Mouse (Mus musculus) cerebellum, postnatal 4 days (tissue): Measurements from ENCODE around the gene Mrc2.

Source experiments
- DNase-seq, 2 experiments: peaks; one replicate each; pipeline ENCODE4 v3.0.0; 2022; ENCODE audit warnings: low spot score in 2 of 2, mixed read lengths in 1 of 2

The Mrc2 gene

DNA sequence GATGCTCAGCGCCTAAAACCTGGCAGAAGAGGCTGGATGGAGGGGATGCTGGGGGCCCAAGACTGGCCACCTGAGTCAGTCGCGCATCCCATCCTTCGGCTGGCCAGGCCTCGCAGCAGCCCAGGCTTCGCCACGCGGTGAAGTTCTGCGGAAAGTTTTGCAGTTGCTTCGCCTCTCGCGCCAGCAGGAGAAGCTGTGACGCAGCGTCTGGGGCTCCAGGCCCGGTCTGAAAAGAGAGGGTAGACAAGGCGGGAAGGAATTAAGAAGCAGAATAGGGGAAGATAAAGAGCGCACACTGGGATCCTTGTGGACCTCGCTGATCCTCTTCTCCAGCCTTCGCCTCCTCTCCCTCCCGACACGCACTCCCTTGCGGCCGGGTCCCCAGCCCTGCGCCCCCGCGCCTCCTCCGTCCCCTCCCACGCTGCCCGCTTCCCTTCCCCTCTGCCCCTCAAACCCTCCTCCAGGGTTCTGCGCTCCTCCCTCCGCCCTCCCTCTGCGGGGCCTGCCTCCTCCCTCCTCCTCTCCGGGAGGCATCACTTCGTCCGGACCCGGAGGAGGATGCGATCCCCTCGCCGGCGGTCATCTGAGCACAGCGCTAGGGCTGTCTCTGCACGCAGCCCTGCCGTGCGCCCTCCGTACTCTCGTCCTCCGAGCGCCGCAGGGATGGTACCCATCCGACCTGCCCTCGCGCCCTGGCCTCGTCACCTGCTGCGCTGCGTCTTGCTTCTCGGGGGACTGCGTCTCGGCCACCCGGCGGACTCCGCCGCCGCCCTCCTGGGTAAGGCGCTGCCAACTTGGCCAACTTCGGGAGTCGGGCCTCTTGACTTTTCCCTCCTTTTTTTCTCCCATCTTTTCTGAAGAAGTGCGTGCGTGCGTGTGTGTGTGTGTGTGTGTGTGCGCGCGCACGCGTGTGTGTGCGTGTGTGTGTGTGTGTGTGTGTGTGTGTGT is at the start of gene Mrc2:
Gene Mrc2 (plus strand): TSS at position 520 of the 948 bp plus-strand sequence.
- peak in 1 of 2 experiments; percentile 23 for DNase-seq

DNA sequence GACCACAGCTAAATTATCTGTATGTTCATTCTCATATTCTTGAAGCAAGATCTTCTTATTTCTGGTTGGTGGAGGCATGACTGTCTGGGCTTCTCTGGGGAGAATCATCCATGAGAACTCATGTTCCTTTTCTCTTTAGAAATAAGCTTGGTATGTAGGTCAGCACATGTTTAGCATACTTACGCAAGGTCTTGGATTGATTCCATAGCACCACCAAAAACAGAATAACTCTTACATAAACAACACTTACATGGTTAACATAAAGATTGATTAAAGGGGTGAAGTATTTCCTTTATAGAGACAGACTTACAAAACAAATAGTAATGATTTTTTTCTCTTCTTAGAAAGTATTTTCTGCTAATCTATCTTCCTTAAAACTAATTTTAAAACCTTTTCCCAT is 46.1 kb upstream of the Mrc2 start:
- DNase-seq: no peak

DNA sequence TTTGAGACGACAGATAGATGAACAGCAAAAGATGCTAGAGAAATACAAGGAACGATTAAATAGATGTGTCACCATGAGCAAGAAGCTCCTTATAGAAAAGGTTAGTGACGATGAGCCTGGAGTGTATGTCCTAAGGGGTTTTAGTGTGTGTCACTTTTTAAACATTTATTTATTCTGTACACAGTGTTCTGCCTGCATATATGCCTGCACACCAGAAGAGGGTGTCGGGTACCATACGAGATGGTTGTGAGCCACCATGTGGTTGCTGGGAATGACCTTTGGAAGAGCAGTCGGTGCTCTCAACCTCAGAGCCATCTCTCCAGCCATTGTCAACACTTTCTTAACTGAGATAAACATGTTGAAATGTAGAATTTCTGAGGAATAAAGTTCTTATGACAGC is 45.7 kb upstream of the Mrc2 start:
- DNase-seq: no peak

DNA sequence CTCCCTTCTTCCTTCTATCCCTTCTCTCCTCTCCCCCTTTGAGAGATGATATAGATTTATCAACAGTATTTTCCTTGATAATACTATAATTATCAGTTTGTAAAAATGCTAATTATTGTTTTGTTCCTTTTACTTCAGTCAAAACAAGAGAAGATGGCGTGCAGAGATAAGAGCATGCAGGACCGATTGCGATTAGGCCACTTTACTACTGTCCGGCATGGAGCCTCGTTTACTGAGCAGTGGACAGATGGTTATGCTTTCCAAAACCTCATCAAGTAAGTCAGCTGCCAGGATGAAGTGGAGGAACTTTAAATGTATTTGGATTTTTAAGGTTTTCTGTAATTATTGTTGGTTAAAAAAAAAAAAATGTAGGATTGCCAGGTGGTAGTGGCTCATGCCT is 45.1 kb upstream of the Mrc2 start:
- no peak for DNase-seq

DNA sequence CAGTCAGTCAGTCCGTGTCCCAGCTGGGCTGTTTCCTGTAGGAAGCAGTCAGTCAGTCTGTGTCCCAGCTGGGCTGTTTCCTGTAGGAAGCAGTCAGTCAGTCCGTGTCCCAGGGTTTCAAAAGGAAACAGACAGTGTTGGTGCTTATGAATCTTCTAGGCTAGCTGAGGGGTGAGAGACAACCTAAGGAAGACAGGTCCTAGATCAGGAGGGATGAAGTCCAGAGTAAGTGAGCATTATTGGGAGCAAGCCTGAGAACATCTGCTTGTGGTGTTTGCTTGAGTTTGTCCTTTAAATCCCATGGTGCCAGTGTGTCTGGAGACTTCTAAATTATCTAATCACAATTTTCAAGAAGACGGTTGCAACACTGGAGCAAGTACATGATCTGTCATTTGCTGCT is 32.7 kb upstream of the Mrc2 start:
- no peak for DNase-seq

DNA sequence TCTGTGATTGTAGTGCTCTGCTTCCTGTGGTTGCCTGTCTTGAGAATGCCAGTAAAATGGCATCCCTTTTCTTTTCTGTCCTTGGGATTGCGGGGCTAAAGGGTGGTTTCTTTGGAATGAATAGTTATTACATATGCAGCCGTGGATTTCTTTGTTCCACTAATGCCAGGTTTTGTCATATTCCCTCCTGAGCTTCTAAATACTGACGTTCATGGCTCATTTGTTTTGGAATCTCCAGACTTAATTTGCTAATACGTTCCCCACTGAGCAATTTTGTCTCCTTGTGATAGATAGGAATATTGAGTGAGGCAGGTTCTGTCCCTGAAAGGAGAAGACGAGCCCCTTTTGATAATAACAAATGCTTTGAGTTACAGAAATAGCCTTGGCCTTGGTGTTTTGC is 31.3 kb upstream of the Mrc2 start:
- no peak for DNase-seq

DNA sequence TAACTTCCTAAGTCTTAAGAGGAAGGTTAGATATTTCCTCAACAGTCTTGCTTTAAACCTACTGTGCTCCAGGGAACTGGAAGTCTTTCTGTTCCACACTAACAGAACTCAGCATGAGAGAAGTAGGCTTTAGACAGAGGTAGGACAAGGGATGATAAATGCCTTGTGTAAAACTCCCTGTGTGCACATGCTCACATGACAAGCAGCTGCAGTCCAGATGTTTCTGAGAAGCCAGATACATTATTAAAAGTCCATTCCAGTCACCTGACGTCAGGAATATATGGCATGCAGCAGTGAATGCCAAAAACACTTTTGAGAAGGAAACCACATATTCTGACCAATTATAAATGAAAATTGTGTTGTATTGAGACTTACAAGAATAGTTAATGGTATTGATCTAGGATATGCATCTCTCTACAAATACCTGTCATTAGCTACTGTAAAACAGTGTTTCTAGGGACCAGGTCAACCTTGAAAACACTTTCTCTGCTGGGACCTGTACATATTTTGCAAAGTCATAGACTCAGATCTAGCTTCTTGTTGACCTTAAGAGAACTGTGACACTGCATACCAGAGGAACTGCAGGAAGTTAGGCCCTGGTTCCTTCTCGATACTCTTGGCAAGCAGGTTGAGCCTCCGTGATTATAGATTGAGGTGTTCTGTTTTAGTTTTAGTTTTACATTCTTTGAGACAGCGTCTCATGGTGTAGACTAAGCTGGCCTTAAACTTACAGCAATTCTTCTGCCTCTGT is 30.7 kb upstream of the Mrc2 start:
- no peak for DNase-seq

DNA sequence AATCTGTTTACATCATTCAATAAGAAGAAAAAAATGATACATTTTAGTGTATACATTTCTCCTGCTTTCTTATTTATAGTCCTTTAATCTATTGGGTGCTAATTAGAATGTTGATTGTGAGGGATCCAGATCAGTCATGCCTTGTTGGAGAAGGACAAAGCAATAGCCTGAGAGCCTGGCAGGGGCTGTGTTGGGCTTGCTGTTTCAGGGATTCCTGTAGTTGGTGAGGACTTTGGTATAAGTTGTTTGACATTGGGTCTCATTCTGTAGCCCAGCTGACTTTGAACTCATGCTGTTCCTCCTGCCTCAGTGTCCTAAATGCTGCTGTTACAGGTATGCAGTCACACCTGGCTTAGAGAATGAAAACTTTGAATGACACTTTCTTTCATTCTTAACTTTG is 27.9 kb upstream of the Mrc2 start:
- no peak for DNase-seq

DNA sequence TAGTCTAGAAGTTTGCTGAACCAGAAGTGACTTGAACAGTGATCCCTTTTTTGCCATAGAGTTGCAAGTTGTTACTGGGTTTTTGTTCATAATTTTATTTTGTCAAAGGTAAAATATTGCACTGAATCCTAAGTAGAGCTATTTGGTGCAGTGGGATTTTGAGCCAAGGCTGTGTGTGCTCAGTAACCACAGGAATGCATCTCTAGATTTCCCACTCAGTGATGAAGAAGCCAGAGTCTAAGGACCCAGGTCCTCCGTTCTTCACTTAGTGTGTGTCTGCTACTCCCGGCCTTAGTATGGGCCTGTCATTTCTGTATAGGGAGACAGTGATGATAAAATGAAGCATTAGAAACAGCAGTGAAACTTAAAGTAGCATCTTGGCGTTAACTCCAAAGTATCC is 27.5 kb upstream of the Mrc2 start:
- no peak for DNase-seq

DNA sequence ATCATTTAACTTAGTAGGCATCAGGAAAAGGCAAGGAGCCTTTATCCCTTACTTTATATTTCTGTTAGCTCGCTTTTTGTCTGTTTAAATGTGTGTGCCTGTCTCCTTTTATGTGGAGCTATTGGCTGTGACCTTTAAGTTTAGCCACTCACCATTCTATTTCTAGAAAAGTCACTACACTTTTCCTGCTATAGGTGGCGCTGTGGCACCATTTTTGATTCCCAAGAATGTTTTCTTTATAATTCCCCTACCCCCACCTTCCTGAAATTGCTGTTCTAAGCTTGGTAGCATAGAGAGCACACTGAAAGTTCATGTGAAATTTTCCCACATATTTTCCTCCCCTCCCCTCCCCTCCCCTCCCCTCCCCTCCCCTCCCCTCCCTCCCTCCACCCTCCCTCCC is 22.3 kb upstream of the Mrc2 start:
- peak in 1 of 2 experiments; percentile 61 for DNase-seq

DNA sequence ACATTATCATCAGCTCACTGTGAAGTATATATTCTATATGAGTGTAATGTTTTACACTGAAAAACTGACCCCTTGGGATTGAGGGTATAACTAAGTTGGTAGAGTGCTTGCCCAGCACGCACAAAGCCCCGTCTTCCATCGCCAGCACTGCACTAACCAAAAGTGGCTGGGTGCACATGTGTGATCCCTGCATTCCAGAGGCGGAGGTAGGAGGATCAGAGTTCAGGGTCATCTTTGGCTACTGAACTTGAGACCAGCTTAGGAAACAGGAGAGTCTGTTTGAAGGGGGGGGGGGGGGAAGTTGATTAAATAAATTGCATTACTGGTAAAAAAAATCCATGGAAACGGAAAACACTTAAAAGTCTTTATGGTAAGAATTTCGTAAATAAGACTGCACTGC is 12.0 kb upstream of the Mrc2 start:
- no peak for DNase-seq

DNA sequence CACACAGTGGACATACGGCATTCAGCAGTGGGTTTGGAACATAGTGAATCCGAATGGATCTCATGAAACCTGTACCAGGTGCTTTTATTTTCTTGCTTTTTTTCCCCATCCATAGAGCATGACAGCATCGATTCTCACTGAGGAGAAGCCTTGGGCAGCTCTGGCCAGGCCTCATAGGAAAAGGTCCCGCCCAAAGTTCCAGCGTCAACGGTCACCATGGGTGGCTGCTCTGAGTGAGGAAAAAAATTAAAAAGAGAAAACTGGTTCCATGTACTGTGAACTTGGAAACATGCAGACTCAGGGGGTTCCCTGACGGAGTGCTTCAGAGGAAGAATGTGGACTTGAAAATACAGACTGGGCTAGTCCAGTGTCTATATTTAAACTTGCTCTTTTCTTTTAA is 11.2 kb upstream of the Mrc2 start:
- DNase-seq: no peak

DNA sequence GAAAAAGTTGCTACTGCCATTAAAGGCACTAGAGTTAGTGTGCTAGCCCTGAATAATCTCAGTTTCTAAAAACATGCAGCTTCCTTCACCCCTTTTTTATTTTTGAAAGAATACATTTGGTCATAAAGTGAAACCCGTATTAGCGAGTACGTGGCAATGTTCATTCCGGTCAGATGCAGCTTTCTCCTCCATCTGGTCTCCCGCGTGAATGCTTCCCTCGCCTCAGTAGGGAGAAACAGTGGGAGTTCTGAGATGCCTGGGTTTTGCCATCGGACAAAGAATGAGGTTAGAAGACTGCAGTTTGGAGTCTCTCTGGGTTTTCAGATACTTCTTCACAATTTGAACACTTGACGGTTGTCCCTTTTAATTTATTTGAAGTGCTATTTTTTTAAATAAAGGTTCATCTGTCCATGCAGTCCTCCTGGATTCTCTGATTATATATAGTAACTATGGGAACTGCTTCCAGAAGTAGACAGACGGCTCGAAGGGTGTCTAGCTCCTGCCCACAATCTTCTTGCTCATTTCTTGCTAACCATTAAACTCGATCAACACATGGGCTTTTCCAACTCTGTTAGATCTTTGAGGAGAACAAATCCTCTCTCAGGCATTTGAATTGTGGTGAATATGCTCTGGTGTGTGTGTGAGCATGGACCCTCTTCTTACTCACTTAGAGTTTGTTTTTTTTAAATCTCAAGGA is 10.5 kb upstream of the Mrc2 start:
- DNase-seq: no peak

DNA sequence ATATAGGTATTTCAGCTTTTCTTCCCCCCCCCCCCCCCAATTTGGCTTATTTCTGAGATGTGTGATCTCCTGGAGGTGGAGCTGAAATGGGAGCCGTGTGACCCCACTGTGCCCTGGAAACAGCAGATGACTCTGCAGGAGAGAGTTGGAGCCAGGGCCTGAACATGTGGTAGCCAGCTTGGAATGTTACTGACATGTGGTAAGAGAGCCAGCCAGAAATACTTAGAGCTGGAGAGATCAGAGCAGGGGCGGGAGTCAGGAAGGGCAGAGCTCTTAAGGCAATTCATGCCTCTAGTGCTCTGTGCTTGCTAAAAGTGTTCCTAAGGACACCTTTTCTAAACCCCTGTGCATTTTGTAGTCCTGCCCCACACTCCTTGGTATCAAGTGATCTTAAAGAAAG is 10.0 kb upstream of the Mrc2 start:
- DNase-seq: no peak

DNA sequence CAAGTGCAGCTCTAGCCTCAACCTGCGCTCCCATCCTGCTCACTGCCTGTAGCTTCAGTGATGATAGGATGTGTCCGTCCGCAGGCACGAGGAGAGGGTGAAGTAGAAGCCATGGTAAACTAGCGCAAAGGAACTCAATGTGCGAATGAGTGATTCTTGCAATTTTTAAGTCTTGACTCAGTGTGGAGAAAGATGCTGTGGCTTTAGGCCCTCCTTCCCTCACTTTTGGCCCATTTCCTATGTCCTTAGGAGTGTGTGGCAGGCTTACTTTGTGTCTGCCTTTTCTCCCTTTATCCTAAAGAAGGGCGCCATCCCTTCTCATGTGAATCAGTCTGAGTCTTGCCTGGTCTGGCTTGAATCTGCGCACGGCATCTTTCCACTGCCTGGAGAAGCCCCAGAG is 9.4 kb upstream of the Mrc2 start:
- DNase-seq: no peak

DNA sequence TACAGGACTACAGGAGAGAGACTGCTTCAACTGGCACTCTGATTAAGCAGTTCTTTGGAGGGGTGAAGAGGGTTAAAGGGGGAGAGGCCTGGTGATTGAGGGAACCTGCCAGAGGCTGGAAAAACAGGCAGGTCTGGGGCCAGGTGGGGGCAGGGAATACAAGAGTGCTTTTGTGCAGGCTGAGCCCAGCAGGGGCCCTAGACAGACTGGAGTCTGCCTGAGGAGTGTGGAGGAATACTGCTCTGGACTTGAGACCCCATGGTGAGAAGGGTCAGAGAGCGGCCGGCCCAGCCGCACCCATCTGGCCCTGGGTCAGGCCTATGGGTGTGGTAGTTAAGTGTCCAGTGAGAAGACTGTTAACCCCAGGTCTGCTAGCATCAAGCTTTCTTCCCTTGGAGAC is 6.7 kb upstream of the Mrc2 start:
- no peak for DNase-seq

DNA sequence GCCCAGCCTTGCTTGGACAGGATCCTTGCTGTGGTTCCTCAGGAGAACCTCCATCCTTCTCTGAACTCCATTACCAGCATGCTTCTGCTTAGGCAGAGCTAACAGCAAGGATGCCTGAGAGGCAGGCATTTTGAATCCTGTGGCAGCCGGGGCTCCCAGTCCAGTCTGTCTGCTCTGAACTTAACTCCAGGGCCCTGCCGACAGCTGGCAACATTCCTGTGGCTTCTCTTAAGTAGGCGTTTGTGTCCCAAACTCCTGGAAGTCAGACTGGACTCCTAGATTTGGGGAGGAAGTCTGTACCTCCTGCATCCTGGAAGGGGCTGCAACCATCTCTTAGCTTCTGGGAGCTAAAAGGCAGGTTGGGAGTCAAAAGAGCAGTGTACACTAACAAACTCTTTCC is 3.0 kb upstream of the Mrc2 start:
- DNase-seq: no peak

DNA sequence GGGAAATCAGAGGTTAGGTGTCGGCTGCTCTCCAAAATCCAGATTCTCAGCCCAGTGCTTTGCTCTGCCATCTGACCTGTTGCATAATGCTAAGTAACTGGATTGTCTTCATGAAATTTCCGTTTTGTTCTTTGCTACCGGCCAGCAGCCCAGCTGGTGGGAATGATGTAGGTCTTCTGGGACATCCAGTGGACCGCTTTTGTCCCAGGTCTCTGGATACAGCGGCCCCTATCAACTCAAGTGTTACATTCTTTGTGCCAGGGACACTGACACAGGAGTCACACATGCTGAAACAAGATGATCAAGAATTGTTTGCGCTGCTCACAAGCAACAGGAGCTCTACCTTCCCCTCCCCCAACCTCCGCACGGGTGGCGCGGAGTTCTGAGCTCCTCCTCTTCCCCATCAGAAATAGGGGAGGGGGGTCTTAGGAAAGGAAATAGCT is 741 bp upstream of the Mrc2 start:
- DNase-seq: no peak

DNA sequence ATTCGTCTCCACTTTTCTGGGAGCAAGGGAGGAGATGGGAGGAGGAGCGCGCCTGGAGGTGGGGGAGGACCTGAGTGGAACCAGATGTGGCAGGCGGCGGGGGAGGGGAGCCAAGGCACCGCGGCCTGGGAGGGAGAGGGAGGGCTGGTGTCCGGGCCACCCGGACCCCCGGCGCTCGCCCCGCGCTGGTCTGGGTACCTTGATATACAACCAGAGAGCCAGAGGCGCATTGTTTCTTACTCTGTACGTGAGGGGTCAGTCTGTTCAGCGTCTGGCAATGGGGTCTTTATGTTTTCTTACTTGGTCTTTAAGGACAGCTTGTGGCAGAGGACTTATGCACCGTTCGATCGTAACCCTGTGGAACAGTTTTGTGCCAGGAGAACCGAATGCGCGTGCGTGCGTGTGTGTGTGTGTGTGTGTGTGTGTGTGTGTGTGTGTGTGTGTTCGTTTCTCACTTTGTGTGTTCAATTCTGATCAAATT is 698 bp downstream of the Mrc2 start:
- no peak for DNase-seq

DNA sequence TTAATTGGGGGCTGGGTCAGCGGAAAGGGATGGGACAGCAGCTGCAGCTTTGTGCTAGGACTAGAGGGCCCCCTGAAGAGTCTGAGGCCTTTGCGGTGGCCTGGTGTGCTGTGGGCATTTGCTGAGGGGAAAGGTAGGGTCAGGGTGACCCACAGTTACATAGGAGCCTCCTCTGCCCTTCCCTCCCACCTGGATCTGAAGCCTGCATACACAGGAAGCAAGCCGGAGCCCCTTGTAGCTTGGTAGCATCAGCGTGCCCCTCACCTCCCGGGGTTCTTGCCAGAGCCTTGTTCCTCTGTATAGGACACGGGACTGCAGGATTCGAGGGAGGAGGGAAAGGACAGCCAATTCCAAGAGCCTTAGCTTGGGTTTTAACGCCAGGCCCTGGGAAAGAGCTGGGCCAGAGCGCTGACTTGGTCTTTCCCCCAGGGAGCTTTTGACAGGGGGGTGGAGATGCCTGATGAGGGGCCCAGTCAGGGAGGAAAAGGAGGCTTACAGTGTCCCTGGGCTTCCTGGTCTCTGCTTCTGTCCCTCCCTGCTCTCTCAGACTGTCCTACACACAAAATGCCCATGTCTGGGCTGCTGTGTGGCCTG is 1.6 kb downstream of the Mrc2 start:
- DNase-seq: no peak

DNA sequence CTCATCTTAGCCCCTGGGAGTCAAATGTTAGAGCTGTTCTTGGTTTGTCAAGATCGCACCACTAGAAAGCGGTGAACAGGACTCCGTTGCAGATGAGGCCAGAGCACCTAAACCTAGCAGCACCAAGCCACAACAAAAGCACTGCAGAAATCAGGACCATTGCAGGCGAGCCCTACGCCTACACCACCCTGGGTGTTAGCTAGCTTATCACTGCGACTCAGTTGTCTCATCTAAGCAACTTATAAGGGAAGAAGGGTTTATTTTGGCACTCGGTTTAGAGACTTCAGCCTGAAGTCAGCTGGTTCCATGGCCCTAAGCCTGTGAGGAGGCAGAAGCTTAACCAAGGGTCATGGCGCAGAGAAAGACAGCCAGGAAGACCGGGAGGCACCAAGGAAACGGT is 3.6 kb downstream of the Mrc2 start:
- DNase-seq: no peak

DNA sequence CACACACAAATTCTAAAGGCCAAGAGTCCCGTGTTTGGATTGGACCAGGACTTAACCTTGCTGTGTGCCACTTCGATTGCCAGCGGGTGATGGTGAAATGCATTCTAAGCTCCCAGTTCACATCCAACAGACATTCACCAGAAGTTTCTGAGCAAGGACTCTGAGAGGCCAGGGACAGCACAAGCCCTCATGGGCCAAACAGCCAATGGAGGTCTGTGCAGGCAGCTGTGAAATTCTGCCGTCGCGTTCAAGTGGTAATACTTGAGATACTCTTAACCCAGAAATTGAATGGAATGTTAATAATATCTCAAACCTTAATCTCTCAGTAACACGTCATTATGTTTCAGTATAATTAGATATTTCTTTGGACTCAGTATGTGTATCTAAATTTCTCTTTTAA is 17.8 kb downstream of the Mrc2 start:
- no peak for DNase-seq
